Mouse (Mus musculus) heart, adult 2 months (tissue): ENCODE measurements around the gene Zzef1. TPM values are rescaled to one million over a fixed set of nuclear protein-coding genes. Genes with fewer than 3 reads are reported as not detected.

Experiments
- DNase-seq, 2 experiments: peaks; one replicate each; pipeline ENCODE4 v3.0.0; 2021
- H3K27ac ChIP-seq: fragments of 200-600 bp; 2 replicates; pipeline ENCODE4 v1.8.1; 2022
- H3K27me3 ChIP-seq: fragments of 200-500 bp; 2 replicates; pipeline ENCODE4 v1.6.1; 2012; ENCODE audit warnings: mild to moderate bottlenecking, low read length, inconsistent platforms, mixed read lengths; ENCODE audit not compliant: control insufficient read depth, insufficient read depth
- H3K36me3 ChIP-seq: fragments of 200-500 bp; 2 replicates; pipeline ENCODE4 v1.6.1; 2012; ENCODE audit warnings: low read length, inconsistent platforms; ENCODE audit not compliant: control insufficient read depth, insufficient read depth
- H3K4me1 ChIP-seq: fragments of 200-500 bp; 2 replicates; pipeline ENCODE4 v1.6.1; 2011; ENCODE audit warnings: low read length; ENCODE audit not compliant: control insufficient read depth, insufficient read depth
- H3K4me3 ChIP-seq: fragments of 200-600 bp; 2 replicates; pipeline ENCODE4 v1.8.1; 2022
- H3K79me2 ChIP-seq: fragments of 200-500 bp; replicated peaks from 2 replicates; pipeline ENCODE4 v1.6.1; 2012; ENCODE audit warnings: mild to moderate bottlenecking, inconsistent platforms, low read length, moderate library complexity, mixed read lengths; ENCODE audit not compliant: control insufficient read depth, insufficient read depth
- H3K9ac ChIP-seq: fragments of 200-500 bp; 2 replicates; pipeline ENCODE4 v1.6.1; 2012; ENCODE audit warnings: low read depth, mild to moderate bottlenecking, control low read depth, inconsistent platforms, low read length, mixed read lengths
- CTCF ChIP-seq: fragments of 200-600 bp; IDR thresholded peaks from 2 replicates; pipeline ENCODE4 v1.8.1; 2022; ENCODE audit warnings: antibody characterized with exemption, mild to moderate bottlenecking, moderate library complexity
- EP300 ChIP-seq: fragments of 200-500 bp; IDR thresholded peaks from 2 replicates; pipeline ENCODE4 v1.6.1; 2011; ENCODE audit warnings: low read depth, low read length, control low read depth; ENCODE audit not compliant: insufficient read depth
- POLR2A ChIP-seq: fragments of 200-500 bp; IDR thresholded peaks from 2 replicates; pipeline ENCODE4 v1.6.1; 2011; ENCODE audit warnings: mild to moderate bottlenecking, low read depth, low read length, control low read depth; ENCODE audit not compliant: insufficient read depth
- WGBS: fragments of 180-500 bp; shearing (Covaris S2); methylation state at CpG from one replicate; pipeline ENCODE4 v1.1.7; 2018; 5-methylcytosine and 5-hydroxymethylcytosine counted together
- intact Hi-C: fragments of 180-260 bp; cut with DNase I; formaldehyde crosslinking; loops from one replicate; pipeline ENCODE4 v1.15.1; 2025
- polyA plus RNA-seq: library from polyadenylated mRNA; depleted of rRNA; stranded (reverse); fragments of >200 nt; gene quantifications from 2 replicates; pipeline ENCODE4 v1.2.3, GENCODE M21; 2012
- total RNA-seq, 2 experiments: library from RNA; stranded (reverse); gene quantifications; 2 replicates each; pipeline ENCODE4 v1.2.3; 2021

The Zzef1 gene
- total and polyA plus RNA-seq, 3 experiments, result 14.1 to 17.5 (median 17.4) TPM

- Histone ChIP-seq H3K36me3 (peaks cover 3% of the 10 kb centered on the region; the same call in 1 of the 2 replicates), H3K4me3 (no peak overlapping the region), H3K4me1 (no peaks in the 10 kb centered on the region), H3K27me3 (no peaks in the 10 kb centered on the region), H3K79me2 (no peaks in the 10 kb centered on the region), H3K27ac (no peak overlapping the region), H3K9ac (no peak overlapping the region)
- intact Hi-C loops, result no loop called here
- DNase-seq, result no peak
- TF ChIP-seq EP300 (no peak), CTCF (no peak), POLR2A (no peak)
- 79% methylated on average over 3 of the region's 3 CpGs for WGBS
Observed at GRCm38 (mm10) chr11:72842731-72843130, 46.7 kb downstream of the Zzef1 start.

- Histone ChIP-seq H3K36me3 (peaks cover 3% of the 10 kb centered on the region; the same call in 1 of the 2 replicates), H3K27ac (no peak overlapping the region), H3K4me3 (no peak overlapping the region), H3K9ac (no peak overlapping the region), H3K79me2 (no peaks in the 10 kb centered on the region), H3K27me3 (no peaks in the 10 kb centered on the region), H3K4me1 (no peaks in the 10 kb centered on the region)
- DNase-seq, result no peak
- intact Hi-C loops, result no loop called here
- TF ChIP-seq EP300, result no peak
Observed at GRCm38 (mm10) chr11:72843576-72843975, 47.5 kb downstream of the Zzef1 start.

DNA sequence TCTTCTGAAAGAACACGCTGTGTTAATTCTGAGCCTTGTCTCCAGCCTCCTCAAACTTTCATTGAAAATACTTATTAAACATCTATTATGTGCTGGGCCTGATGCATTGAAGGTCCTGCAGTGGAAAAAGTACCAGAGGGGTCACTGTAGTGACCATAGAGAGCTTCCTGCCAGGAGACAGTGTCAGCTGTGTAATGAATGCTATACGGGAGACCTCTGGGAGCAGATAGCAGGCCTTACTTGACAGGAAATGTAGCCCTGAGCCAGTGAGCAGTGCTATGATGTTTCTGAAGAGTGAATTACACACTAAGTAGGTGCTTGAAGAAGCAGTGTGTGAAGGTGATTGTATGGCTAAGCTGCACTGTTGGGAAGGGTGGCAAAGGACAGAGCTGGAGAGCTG is 49.5 kb downstream of the Zzef1 start:
- TF ChIP-seq CTCF (no peak), EP300 (no peak), POLR2A (no peak)

DNA sequence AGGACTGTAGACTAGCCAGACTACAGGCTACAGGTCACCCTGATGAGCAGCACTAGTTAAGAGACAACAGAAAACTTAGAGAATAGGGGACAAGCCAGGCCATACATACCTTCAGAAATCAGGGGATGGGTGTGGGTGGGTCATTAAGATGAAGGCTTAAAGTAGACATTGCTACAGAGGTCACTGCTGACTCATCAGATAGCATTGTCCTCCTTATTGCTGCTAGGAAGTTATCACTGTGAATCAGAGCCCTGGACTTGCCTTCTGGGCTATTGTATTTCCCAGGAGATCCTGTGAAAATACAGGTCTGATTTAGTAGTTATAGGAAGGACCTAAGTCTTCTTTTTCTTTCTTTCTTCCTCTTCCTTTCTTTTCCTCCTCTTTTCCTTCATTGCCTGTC is 50.7 kb downstream of the Zzef1 start:
- TF ChIP-seq EP300 (no peak), POLR2A (no peak), CTCF (no peak)
- H3K79me2 ChIP-seq, result no peaks in the 10 kb centered on the region
- intact Hi-C loops, result no loop called here

More for the DNA sequence above, 49.5 kb downstream of the Zzef1 start:
- Histone ChIP-seq H3K4me1 (no peaks in the 10 kb centered on the region), H3K27me3 (no peaks in the 10 kb centered on the region), H3K4me3 (no peak overlapping the region), H3K79me2 (no peaks in the 10 kb centered on the region), H3K36me3 (peaks cover 2% of the 10 kb centered on the region; the same call in 1 of the 2 replicates), H3K27ac (no peak overlapping the region), H3K9ac (no peak overlapping the region)
- 70% methylated on average over 2 of the region's 2 CpGs for WGBS
- DNase-seq, result no peak
- intact Hi-C loops, result no loop called here

GRCm38 (mm10) chr11:72847831-72848628 is 52.0 kb downstream of the Zzef1 start:
- no peaks in the 10 kb centered on the region for H3K27me3 ChIP-seq
- peaks cover 2% of the 10 kb centered on the region; the same call in 1 of the 2 replicates for H3K36me3 ChIP-seq
- H3K27ac ChIP-seq, result no peak overlapping the region
- no peak for DNase-seq
- no peak for TF ChIP-seq POLR2A
- no peaks in the 10 kb centered on the region for H3K4me1 ChIP-seq
- 83% methylated on average over 1 of the region's 1 CpGs for WGBS
- no peak overlapping the region for H3K9ac ChIP-seq
- no peak overlapping the region for H3K4me3 ChIP-seq
- intact Hi-C loops, result no loop called here
- H3K79me2 ChIP-seq, result no peaks in the 10 kb centered on the region

More for the DNA sequence above, 50.7 kb downstream of the Zzef1 start:
- no peaks in the 10 kb centered on the region for H3K27me3 ChIP-seq
- no peak overlapping the region for H3K4me3 ChIP-seq
- H3K27ac ChIP-seq, result no peak overlapping the region
- H3K9ac ChIP-seq, result no peak overlapping the region
- H3K4me1 ChIP-seq, result no peaks in the 10 kb centered on the region
- no peak for DNase-seq
- peaks cover 2% of the 10 kb centered on the region; the same call in 1 of the 2 replicates for H3K36me3 ChIP-seq

DNA sequence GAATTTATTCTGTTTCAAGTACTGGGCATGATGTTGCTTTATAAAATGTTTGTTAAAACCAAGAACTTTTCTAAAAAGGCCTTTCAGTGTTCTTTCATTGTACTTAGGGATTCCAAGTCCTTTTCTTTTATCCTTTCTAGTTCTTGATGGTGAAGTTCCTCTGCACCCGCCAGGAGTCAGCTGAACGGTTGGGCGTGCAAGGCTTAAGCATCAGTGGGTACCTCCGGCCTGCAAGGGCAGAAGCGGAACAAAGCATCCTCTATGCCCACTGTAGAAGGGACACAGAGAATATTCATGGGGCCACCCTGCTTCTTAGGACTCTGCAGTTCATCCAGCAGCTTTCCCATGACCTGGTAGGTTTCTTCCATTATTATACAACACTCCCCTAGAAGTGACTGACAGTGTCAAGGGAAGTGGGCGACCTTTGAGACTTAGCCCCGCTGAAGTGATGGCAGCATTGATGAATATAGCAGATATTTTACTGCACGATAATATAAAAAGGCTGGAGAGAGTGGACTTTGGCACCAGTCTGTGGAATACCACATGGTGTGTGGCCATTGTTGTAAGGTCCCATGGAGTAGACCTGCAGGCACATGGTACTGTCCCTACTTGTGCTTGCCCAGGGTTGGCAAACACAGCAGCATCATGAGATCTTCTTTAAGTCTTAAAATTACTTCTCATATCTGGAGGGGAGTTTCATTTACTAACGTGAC is 54.5 kb downstream of the Zzef1 start:
- Histone ChIP-seq H3K4me3 (no peak overlapping the region), H3K27me3 (no peaks in the 10 kb centered on the region), H3K9ac (no peak overlapping the region), H3K36me3 (peaks cover 2% of the 10 kb centered on the region; the same call in 1 of the 2 replicates), H3K27ac (no peak overlapping the region), H3K79me2 (no peaks in the 10 kb centered on the region), H3K4me1 (no peaks in the 10 kb centered on the region)
- TF ChIP-seq EP300 (no peak), POLR2A (no peak), CTCF (no peak)
- intact Hi-C loops, result no loop called here
- DNase-seq, result no peak
- 91% methylated on average over 9 of the region's 9 CpGs for WGBS
